Mouse (Mus musculus) MEL (cell line): Measurements from ENCODE around the gene Aftph. TPM values are rescaled to one million over a fixed set of nuclear protein-coding genes. Genes with fewer than 3 reads are reported as not detected.

Experiments used
- DNase-seq: peaks from one replicate; pipeline ENCODE4 v3.0.0; 2011; ENCODE audit warnings: low read depth, low spot score
- H3K27ac ChIP-seq: 2 replicates; pipeline ENCODE4 v1.5.1; 2012; ENCODE audit warnings: low read depth, mild to moderate bottlenecking, control low read depth, low read length, moderate library complexity; ENCODE audit not compliant: control insufficient read depth
- H3K27me3 ChIP-seq, 2 experiments: fragments of 150-350 bp in 1 of 2; sonication (generic) in 1 of 2; 2 replicates each; pipeline ENCODE4 v1.6.1; 2012; ENCODE audit warnings: low read length in 2 of 2, mild to moderate bottlenecking in 2 of 2, improper control_type of control experiment in 1 of 2, moderate library complexity in 1 of 2; ENCODE audit not compliant: insufficient read depth in 2 of 2, control insufficient read depth in 1 of 2
- H3K36me3 ChIP-seq, 2 experiments: 2 replicates each; pipeline ENCODE4 v1.6.1; 2012 to 2014; ENCODE audit warnings: low read length in 2 of 2, improper control_type of control experiment in 1 of 2, inconsistent platforms in 1 of 2, mild to moderate bottlenecking in 1 of 2; ENCODE audit not compliant: insufficient read depth in 2 of 2, control insufficient read depth in 1 of 2
- H3K4me1 ChIP-seq, 2 experiments: fragments of 150-350 bp in 1 of 2; sonication (generic) in 1 of 2; 2 replicates each; pipeline ENCODE4 v1.6.1; 2012; ENCODE audit warnings: low read length in 2 of 2, improper control_type of control experiment in 1 of 2, mild to moderate bottlenecking in 1 of 2; ENCODE audit not compliant: insufficient read depth in 2 of 2, control insufficient read depth in 1 of 2
- H3K4me3 ChIP-seq, 2 experiments: fragments of 150-350 bp in 1 of 2; sonication (generic) in 1 of 2; 2 replicates each; pipeline ENCODE4 v1.5.1; 2012; ENCODE audit warnings: low read depth in 2 of 2, low read length in 2 of 2, mild to moderate bottlenecking in 2 of 2, moderate library complexity in 2 of 2, control low read depth in 1 of 2, improper control_type of control experiment in 1 of 2; ENCODE audit not compliant: control insufficient read depth in 1 of 2, insufficient read depth in 1 of 2
- H3K79me2 ChIP-seq: 2 replicates; pipeline ENCODE4 v1.6.1; 2012; ENCODE audit warnings: mild to moderate bottlenecking, low read length, moderate library complexity; ENCODE audit not compliant: control insufficient read depth, poor library complexity, insufficient read depth
- H3K9ac ChIP-seq: 2 replicates; pipeline ENCODE4 v1.6.1; 2012; ENCODE audit warnings: low read depth, mild to moderate bottlenecking, control low read depth, low read length, moderate library complexity; ENCODE audit not compliant: control insufficient read depth, poor library complexity, severe bottlenecking
- H3K9me3 ChIP-seq: fragments of 150-350 bp; sonication (generic); replicated peaks from 2 replicates; pipeline ENCODE4 v1.6.1; 2012; ENCODE audit warnings: mild to moderate bottlenecking, low read length, improper control_type of control experiment, moderate library complexity; ENCODE audit not compliant: insufficient read depth
- CHD1 ChIP-seq: IDR thresholded peaks from 2 replicates; pipeline ENCODE4 v1.6.1; 2012; ENCODE audit warnings: low read depth, mild to moderate bottlenecking, inconsistent platforms, low read length, improper control_type of control experiment
- CHD2 ChIP-seq: IDR thresholded peaks from 2 replicates; pipeline ENCODE4 v1.6.1; 2011; ENCODE audit warnings: low read length, improper control_type of control experiment
- ELF1 ChIP-seq: IDR thresholded peaks from 2 replicates; pipeline ENCODE4 v1.6.1; 2014; ENCODE audit warnings: low read depth, mild to moderate bottlenecking, inconsistent platforms, low read length, improper control_type of control experiment, moderate library complexity
- ETS1 ChIP-seq: IDR thresholded peaks from 2 replicates; pipeline ENCODE4 v1.6.1; 2012; ENCODE audit warnings: low read depth, mild to moderate bottlenecking, inconsistent platforms, low read length, improper control_type of control experiment, moderate library complexity
- GATA1 ChIP-seq: IDR thresholded peaks from 2 replicates; pipeline ENCODE4 v1.6.1; 2011; ENCODE audit warnings: low read depth, low read length, improper control_type of control experiment
- HCFC1 ChIP-seq: IDR thresholded peaks from 2 replicates; pipeline ENCODE4 v1.6.1; 2012; ENCODE audit warnings: low read depth, mild to moderate bottlenecking, inconsistent platforms, low read length, improper control_type of control experiment, moderate library complexity
- JUND ChIP-seq: IDR thresholded peaks from 2 replicates; pipeline ENCODE4 v1.6.1; 2011; ENCODE audit warnings: low read depth, mild to moderate bottlenecking, improper control_type of control experiment, low read length
- MAFK ChIP-seq: IDR thresholded peaks from 2 replicates; pipeline ENCODE4 v1.6.1; 2011; ENCODE audit warnings: low read depth, mild to moderate bottlenecking, low read length, improper control_type of control experiment, borderline replicate concordance
- MAX ChIP-seq: IDR thresholded peaks from 2 replicates; pipeline ENCODE4 v1.6.1; 2011; ENCODE audit warnings: low read length, improper control_type of control experiment
- MAZ ChIP-seq: IDR thresholded peaks from 2 replicates; pipeline ENCODE4 v1.6.1; 2012; ENCODE audit warnings: low read depth, mild to moderate bottlenecking, inconsistent platforms, low read length, improper control_type of control experiment
- MEF2A ChIP-seq: IDR thresholded peaks from 2 replicates; pipeline ENCODE4 v1.6.1; 2014; ENCODE audit warnings: low read depth, mild to moderate bottlenecking, inconsistent platforms, low read length, improper control_type of control experiment; ENCODE audit not compliant: poor library complexity, insufficient replicate concordance, severe bottlenecking; ENCODE audit errors: extremely low read depth
- MXI1 ChIP-seq: IDR thresholded peaks from 2 replicates; pipeline ENCODE4 v1.6.1; 2011; ENCODE audit warnings: mild to moderate bottlenecking, low read depth, low read length, improper control_type of control experiment
- MYB ChIP-seq: IDR thresholded peaks from 2 replicates; pipeline ENCODE4 v1.6.1; 2011; ENCODE audit warnings: mild to moderate bottlenecking, low read depth, low read length, improper control_type of control experiment
- MYC ChIP-seq: IDR thresholded peaks from 2 replicates; pipeline ENCODE4 v1.6.1; 2011; ENCODE audit warnings: low read depth, mild to moderate bottlenecking, low read length, improper control_type of control experiment, moderate library complexity
- NELFE ChIP-seq: IDR thresholded peaks from 2 replicates; pipeline ENCODE4 v1.6.1; 2011; ENCODE audit warnings: low read depth, low read length, improper control_type of control experiment
- NRF1 ChIP-seq: IDR thresholded peaks from 2 replicates; pipeline ENCODE4 v1.6.1; 2014; ENCODE audit warnings: low read depth, mild to moderate bottlenecking, inconsistent platforms, low read length, improper control_type of control experiment, moderate library complexity; ENCODE audit not compliant: poor library complexity, insufficient read depth, severe bottlenecking
- POLR2AphosphoS2 ChIP-seq: IDR thresholded peaks from 2 replicates; pipeline ENCODE4 v1.6.1; 2011; ENCODE audit warnings: low read length, improper control_type of control experiment
- POLR2AphosphoS5 ChIP-seq: IDR thresholded peaks from 2 replicates; pipeline ENCODE4 v1.6.1; 2012; ENCODE audit warnings: low read depth, borderline replicate concordance, mild to moderate bottlenecking, inconsistent platforms, low read length, moderate library complexity, mixed read lengths
- RAD21 ChIP-seq: IDR thresholded peaks from 2 replicates; pipeline ENCODE4 v1.6.1; 2011; ENCODE audit warnings: mild to moderate bottlenecking, low read depth, low read length, improper control_type of control experiment
- RCOR1 ChIP-seq: IDR thresholded peaks from 2 replicates; pipeline ENCODE4 v1.6.1; 2012; ENCODE audit warnings: low read depth, mild to moderate bottlenecking, inconsistent platforms, low read length, improper control_type of control experiment
- SMC3 ChIP-seq: IDR thresholded peaks from 2 replicates; pipeline ENCODE4 v1.6.1; 2011; ENCODE audit warnings: low read depth, low read length, improper control_type of control experiment
- TBP ChIP-seq: IDR thresholded peaks from 2 replicates; pipeline ENCODE4 v1.8.0; 2011; ENCODE audit warnings: low read depth, low read length, improper control_type of control experiment
- ZC3H11A ChIP-seq: IDR thresholded peaks from 2 replicates; pipeline ENCODE4 v1.6.1; 2012; ENCODE audit warnings: low read depth, mild to moderate bottlenecking, inconsistent platforms, low read length, improper control_type of control experiment
- ZMIZ1 ChIP-seq: IDR thresholded peaks from 2 replicates; pipeline ENCODE4 v1.6.1; 2012; ENCODE audit warnings: low read depth, mild to moderate bottlenecking, inconsistent platforms, low read length, improper control_type of control experiment, moderate library complexity
- ZNF384 ChIP-seq: IDR thresholded peaks from 2 replicates; pipeline ENCODE4 v1.6.1; 2012; ENCODE audit warnings: low read depth, mild to moderate bottlenecking, inconsistent platforms, low read length, improper control_type of control experiment
- polyA plus RNA-seq, 2 experiments: library from polyadenylated mRNA; stranded (reverse) in 1 of 2; unstranded in 1 of 2; fragments of >175 nt in 1 of 2; fragments of >200 nt in 1 of 2; gene quantifications; 2 replicates each; pipeline versions ENCODE4 v1.2.1 to v1.2.4; 2012; ENCODE audit warnings: low replicate concordance in 2 of 2, low read depth in 1 of 2; ENCODE audit not compliant: insufficient read length in 2 of 2, insufficient read depth in 1 of 2, missing spikeins in 1 of 2
- total RNA-seq: library from RNA; depleted of rRNA; stranded (reverse); fragments of 300-350 nt; gene quantifications from 2 replicates; pipeline ENCODE4 v1.2.3, GENCODE M21; 2012

Gene Aftph
- total and polyA plus RNA-seq, 3 experiments, result 38.1 to 47.2 (median 38.1) TPM

GRCm38 (mm10) chr11:20782620-20783019 lies 41.2 kb upstream of the Aftph start:
- TF ChIP-seq ZMIZ1, result no peak
- TF ChIP-seq MYC, result no peak
- TF ChIP-seq CHD1, result no peak
- TF ChIP-seq MAX, result no peak
- TF ChIP-seq MEF2A, result no peak
- TF ChIP-seq ZC3H11A, result no peak
- no peak for TF ChIP-seq MAZ
- no peak for TF ChIP-seq ZNF384
- TF ChIP-seq SMC3, result no peak
- TF ChIP-seq TBP, result no peak
- TF ChIP-seq CHD2, result no peak
- TF ChIP-seq GATA1, result no peak
- TF ChIP-seq NELFE, result no peak
- TF ChIP-seq ETS1, result no peak
- TF ChIP-seq JUND, result no peak
- TF ChIP-seq ELF1, result no peak
- TF ChIP-seq MXI1, result no peak
- H3K9me3 ChIP-seq, result no peaks in the 10 kb centered on the region
- no peak for DNase-seq
- no peak overlapping the region for H3K9ac ChIP-seq
- peaks cover 9 to 12% of the 10 kb centered on the region in 2 experiments for H3K4me1 ChIP-seq
- H3K4me3 ChIP-seq, result no peak overlapping the region
- H3K27me3 ChIP-seq, result peaks cover 0 to 3% of the 10 kb centered on the region in 2 experiments; a peak in 2 of 4 replicates
- H3K36me3 ChIP-seq, result peaks cover 0 to 18% of the 10 kb centered on the region in 2 experiments; a peak in 2 of 4 replicates
- no peaks in the 10 kb centered on the region for H3K79me2 ChIP-seq
- H3K27ac ChIP-seq, result no peak overlapping the region

- H3K9me3 ChIP-seq, result no peaks in the 10 kb centered on the region
- no peaks in the 10 kb centered on the region for H3K79me2 ChIP-seq
- no peak for DNase-seq
- no peak overlapping the region for H3K9ac ChIP-seq
- H3K36me3 ChIP-seq, result peaks cover 0 to 25% of the 10 kb centered on the region in 2 experiments; a peak in 2 of 4 replicates
- TF ChIP-seq RCOR1 (no peak), POLR2AphosphoS5 (no peak), MYB (no peak), MAFK (no peak), ZC3H11A (no peak), GATA1 (no peak), NRF1 (no peak), RAD21 (no peak), HCFC1 (no peak), MYC (no peak), ELF1 (no peak), CHD2 (no peak), POLR2AphosphoS2 (no peak)
- peaks cover 0 to 3% of the 10 kb centered on the region in 2 experiments; a peak in 1 of 4 replicates for H3K27me3 ChIP-seq
- no peak overlapping the region for H3K4me3 ChIP-seq
- no peak overlapping the region for H3K27ac ChIP-seq
- peaks cover 10 to 15% of the 10 kb centered on the region in 2 experiments for H3K4me1 ChIP-seq
Measured at GRCm38 (mm10) chr11:20780312-20780711, 38.9 kb upstream of the Aftph start.
